Comparison of ENCODE assay signal across 12 mouse cellular contexts in the genomic region with DNA sequence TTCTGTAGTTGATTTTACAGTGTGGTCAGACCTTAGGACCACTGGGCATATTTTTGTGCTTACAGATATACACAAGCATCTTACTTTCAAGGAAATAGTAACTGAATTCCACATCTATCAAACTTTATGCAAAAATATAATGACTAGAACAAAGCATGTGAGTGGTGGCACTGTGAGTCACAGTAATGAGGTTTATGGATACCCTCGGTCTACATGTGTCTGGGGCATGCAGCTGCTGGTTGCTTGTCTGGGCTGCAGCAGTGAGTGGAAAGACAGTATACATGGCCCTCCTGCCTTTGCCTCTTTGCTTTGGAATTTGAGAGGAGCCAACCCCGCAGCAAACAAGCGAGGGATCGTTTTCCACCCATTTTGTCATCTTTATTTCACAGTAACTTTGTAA. TPM values are rescaled to one million over a fixed set of nuclear protein-coding genes. Genes with fewer than 3 reads are reported as not detected.
DNase-seq lines count a peak whose midpoint lies in the region; ATAC-seq and TF ChIP-seq lines count a peak whose summit lies in the region.
"Had no signal": no experiment of that assay in that cellular context is flagged by ENCODE, and none has a peak within 500 bp of the region (broad histone marks: within the 10 kb centered on the region; RNA-seq: fewer than 3 reads in every experiment).

No protein-coding gene starts in this region.

- H3K36me3 ChIP-seq in kidney, embryonic 16.5 days (ENCODE audit: insufficient read depth, low read length), result no peaks in the 10 kb centered on the region
- H3K36me3 ChIP-seq in embryonic facial prominence, embryonic 14.5 days (ENCODE audit: control insufficient read depth, insufficient read depth, low read length), result no peaks in the 10 kb centered on the region
- H3K36me3 ChIP-seq in limb, embryonic 14.5 days (ENCODE audit: control insufficient read depth, insufficient read depth, low read length), result no peaks in the 10 kb centered on the region
- no peaks in the 10 kb centered on the region for H3K36me3 ChIP-seq in liver, embryonic 11.5 days (ENCODE audit: control insufficient read depth, insufficient read depth, low read length)

- no peaks in the 10 kb centered on the region for H3K27me3 ChIP-seq in kidney, embryonic 16.5 days (ENCODE audit: insufficient read depth, low read length)
- no peaks in the 10 kb centered on the region for H3K27me3 ChIP-seq in embryonic facial prominence, embryonic 14.5 days (replicated peaks; ENCODE audit: control insufficient read depth, insufficient read depth, low read length)
- H3K27me3 ChIP-seq in limb, embryonic 14.5 days (ENCODE audit: control insufficient read depth, insufficient read depth, low read length), result no peaks in the 10 kb centered on the region
- no peaks in the 10 kb centered on the region for H3K27me3 ChIP-seq in liver, embryonic 11.5 days (replicated peaks; ENCODE audit: control insufficient read depth, insufficient read depth, low read length)

- ATAC-seq in kidney, embryonic 16.5 days (ENCODE audit: low FRiP score, low TSS enrichment), result peak; percentile 80
- peak; percentile 79 for ATAC-seq in embryonic facial prominence, embryonic 14.5 days (ENCODE audit: low read depth)
- ATAC-seq in limb, embryonic 14.5 days (ENCODE audit: low FRiP score, low read depth), result peak; percentile 81
- ATAC-seq in erythroblast, adult 5-6 weeks (replicated peaks; ENCODE audit: low FRiP score, poor library complexity, severe bottlenecking), result no peak
- no peak for ATAC-seq in liver, embryonic 11.5 days (replicated peaks; ENCODE audit: low FRiP score)

- no peaks in the 10 kb centered on the region for H3K9me3 ChIP-seq in kidney, embryonic 16.5 days (ENCODE audit: low read length)
- H3K9me3 ChIP-seq in embryonic facial prominence, embryonic 14.5 days (ENCODE audit: control insufficient read depth, low read length), result no peaks in the 10 kb centered on the region
- H3K9me3 ChIP-seq in limb, embryonic 14.5 days (ENCODE audit: control insufficient read depth, low read length), result no peaks in the 10 kb centered on the region
- H3K9me3 ChIP-seq in liver, embryonic 11.5 days (ENCODE audit: control insufficient read depth, low read length), result no peaks in the 10 kb centered on the region

- H3K27ac ChIP-seq in kidney, embryonic 16.5 days (ENCODE audit: low read length), result 0 out of 2 replicates have a peak overlapping the region, but pooled peaks have one; percentile 36
- no peak overlapping the region; the same call in 1 of the 2 replicates for H3K27ac ChIP-seq in embryonic facial prominence, embryonic 14.5 days (replicated peaks; ENCODE audit: low read depth, low read length)
- no peak overlapping the region; the same call in 1 of the 2 replicates for H3K27ac ChIP-seq in limb, embryonic 14.5 days (replicated peaks; ENCODE audit: low read depth, low read length)
- H3K27ac ChIP-seq in liver, embryonic 11.5 days (ENCODE audit: low read depth, low read length), result no peak overlapping the region
- H3K27ac ChIP-seq: left cerebral cortex, adult 2 months had no signal

- H3K4me1 ChIP-seq in kidney, embryonic 16.5 days (ENCODE audit: insufficient read depth, low read length), result no peaks in the 10 kb centered on the region
- peaks cover 8% of the 10 kb centered on the region; the same call in 1 of the 2 replicates for H3K4me1 ChIP-seq in embryonic facial prominence, embryonic 14.5 days (ENCODE audit: control insufficient read depth, insufficient read depth, low read length)
- H3K4me1 ChIP-seq in limb, embryonic 14.5 days (ENCODE audit: control insufficient read depth, insufficient read depth, low read length), result 0 out of 2 replicates have a peak, but pooled peaks cover 6% of the 10 kb centered on the region
- H3K4me1 ChIP-seq in liver, embryonic 11.5 days (replicated peaks; ENCODE audit: control insufficient read depth, insufficient read depth, low read length), result no peaks in the 10 kb centered on the region

- H3K4me2 ChIP-seq in kidney, embryonic 16.5 days (replicated peaks; ENCODE audit: low read depth, low read length), result no peak overlapping the region; the same call in 1 of the 2 replicates
- H3K4me2 ChIP-seq in embryonic facial prominence, embryonic 14.5 days (ENCODE audit: low read depth, low read length), result peak overlapping the region; percentile 0; the same call in 1 of the 2 replicates
- no peak overlapping the region for H3K4me2 ChIP-seq in limb, embryonic 14.5 days (replicated peaks; ENCODE audit: low read depth, low read length, severe bottlenecking)
- H3K4me2 ChIP-seq in liver, embryonic 11.5 days, result no peak overlapping the region
- H3K4me2 ChIP-seq: lung, embryonic 14.5 days had no signal

- 15% methylated on average over 4 of the region's 4 CpGs for WGBS in kidney, embryonic 16.5 days
- 24% methylated on average over 4 of the region's 4 CpGs for WGBS in embryonic facial prominence, embryonic 14.5 days
- 33% methylated on average over 4 of the region's 4 CpGs for WGBS in limb, embryonic 14.5 days
- WGBS in liver, embryonic 11.5 days, result 69% methylated on average over 4 of the region's 4 CpGs

- no peak for DNase-seq in kidney, postnatal 10 days
- DNase-seq in embryonic facial prominence, embryonic 14.5 days (ENCODE audit: low spot score), result peak; percentile 36
- DNase-seq in limb, embryonic 14.5 days (ENCODE audit: low spot score), result no peak
- DNase-seq in retina, embryonic 14.5 days (ENCODE audit: low spot score), result peak; percentile 10
- no peak for DNase-seq in cerebellum, postnatal 4 days (ENCODE audit: low spot score in 2 of 2)
- no peak for DNase-seq in liver, embryonic 11.5 days (ENCODE audit: low spot score)
- DNase-seq: cerebellum, adult 9-11 months; kidney, postnatal 14 days; lung, embryonic 14.5 days had no signal

- no peak for TF ChIP-seq POLR2A in limb, embryonic 14.5 days (IDR thresholded peaks at IDR 0.05; ENCODE audit: borderline replicate concordance, extremely low read depth, insufficient read depth, insufficient read length)

- H3K9ac ChIP-seq in kidney, embryonic 16.5 days (replicated peaks; ENCODE audit: low read length), result no peak overlapping the region
- no peak overlapping the region for H3K9ac ChIP-seq in embryonic facial prominence, embryonic 14.5 days (ENCODE audit: low read depth, low read length)
- no peak overlapping the region for H3K9ac ChIP-seq in limb, embryonic 14.5 days (ENCODE audit: low read depth, low read length, severe bottlenecking)
- no peak overlapping the region for H3K9ac ChIP-seq in liver, embryonic 11.5 days (ENCODE audit: low read depth, low read length)
- H3K9ac ChIP-seq: lung, embryonic 14.5 days had no signal

- no peak overlapping the region for H3K4me3 ChIP-seq in kidney, embryonic 16.5 days (ENCODE audit: low read length)
- no peak overlapping the region for H3K4me3 ChIP-seq in embryonic facial prominence, embryonic 14.5 days (ENCODE audit: low read depth, low read length)
- H3K4me3 ChIP-seq in limb, embryonic 14.5 days (replicated peaks; ENCODE audit: low read length), result no peak overlapping the region
- no peak overlapping the region for H3K4me3 ChIP-seq in liver, embryonic 11.5 days (ENCODE audit: low read depth, low read length)
- H3K4me3 ChIP-seq: left cerebral cortex, adult 2 months had no signal

RNA-seq across cellular contexts. Expression of gene Lin7c, which starts 42.3 kb away (rescaled TPM):
- 70.5 and 76.5 TPM in 2 replicates for polyA plus RNA-seq in kidney, embryonic 16.5 days (2015; fragmentation: Nextera tagmentation; extraction: Ambion mirVana)
- 61.9 and 62.6 TPM in 2 replicates for polyA plus RNA-seq in embryonic facial prominence, embryonic 14.5 days (2014; fragmentation: Nextera tagmentation; extraction: Ambion mirVana)
- 19.5 and 20.5 TPM in 2 replicates for polyA plus RNA-seq in limb, embryonic 14.5 days (2012; rRNA removed)
- polyA plus RNA-seq in limb, embryonic 14.5 days (2014; fragmentation: Nextera tagmentation; extraction: Ambion mirVana), result 53.4 and 55.4 TPM in 2 replicates
- 15.3 and 23.4 TPM in 2 replicates for total RNA-seq in erythroblast, adult 5-6 weeks (2015; ENCODE audit: low replicate concordance)
- 26.3 and 32.1 TPM in 2 replicates for total RNA-seq in erythroblast, adult 5-6 weeks (2017; ENCODE audit: low replicate concordance)
- polyA plus RNA-seq in liver, embryonic 11.5 days (2014; fragmentation: Nextera tagmentation; extraction: Ambion mirVana), result 44.4 and 53.4 TPM in 2 replicates

Comparison
In these comparisons a context has a peak if more than half of its experiments do, and no peak if none do; other contexts are left out.
1. ATAC-seq: peak in kidney, embryonic 16.5 days (single experiment), embryonic facial prominence, embryonic 14.5 days (single experiment) and limb, embryonic 14.5 days (single experiment); none in erythroblast, adult 5-6 weeks (single experiment) and liver, embryonic 11.5 days (single experiment).
2. DNase-seq: peak in embryonic facial prominence, embryonic 14.5 days (single experiment) and retina, embryonic 14.5 days (single experiment); none in kidney, postnatal 10 days (single experiment), limb, embryonic 14.5 days (single experiment), cerebellum, postnatal 4 days (0 of 2) and liver, embryonic 11.5 days (single experiment).